Mouse (Mus musculus) olfactory bulb, adult 2 months (tissue): ENCODE results near the gene Gsdma3.

Source experiments
- CTCF ChIP-seq: fragments of 200-500 bp; IDR thresholded peaks from 2 replicates; pipeline ENCODE4 v1.5.1; 2012; ENCODE audit warnings: low read depth, mild to moderate bottlenecking, low read length, moderate library complexity; ENCODE audit not compliant: insufficient read depth
- POLR2A ChIP-seq: fragments of 200-500 bp; IDR thresholded peaks from 2 replicates; pipeline ENCODE4 v1.6.1; 2012; ENCODE audit warnings: mild to moderate bottlenecking, low read depth, low read length, moderate library complexity; ENCODE audit not compliant: insufficient read depth

- TF ChIP-seq POLR2A (no peak), CTCF (no peak)
Observed at GRCm38 (mm10) chr11:98630646-98631045, 4.5 kb downstream of the Gsdma3 start.
